Mouse (Mus musculus): Measurements from ENCODE around the gene Tcf25.
A peak's percentile ranks its signal among the peaks of the same experiment; 100 is the strongest.

GRCm38 (mm10) chr8:123406786-123407185, 33.2 kb downstream of the Tcf25 start, which contains the start of gene Mc1r:
- TF ChIP-seq CTCF (IDR thresholded peaks at IDR 0.05; ENCODE audit: control insufficient read depth, insufficient read depth, insufficient replicate concordance, low read depth, low read length) (peak; percentile 92), POLR2A (IDR thresholded peaks at IDR 0.05; ENCODE audit: control insufficient read depth, low read depth, low read length) (no peak)
